Mouse (Mus musculus): Measurements from ENCODE around the gene Srrt. TPM values are rescaled to one million over a fixed set of nuclear protein-coding genes. Genes with fewer than 3 reads are reported as not detected.
"Not testable (repeated sequence)": the region's sequence is repeated elsewhere in the genome, so short reads cannot be mapped to it uniquely, and the experiment has no call there.

The Srrt gene
- polyA plus RNA-seq, 1 experiment from 2014 or later: 97.2 TPM

DNA sequence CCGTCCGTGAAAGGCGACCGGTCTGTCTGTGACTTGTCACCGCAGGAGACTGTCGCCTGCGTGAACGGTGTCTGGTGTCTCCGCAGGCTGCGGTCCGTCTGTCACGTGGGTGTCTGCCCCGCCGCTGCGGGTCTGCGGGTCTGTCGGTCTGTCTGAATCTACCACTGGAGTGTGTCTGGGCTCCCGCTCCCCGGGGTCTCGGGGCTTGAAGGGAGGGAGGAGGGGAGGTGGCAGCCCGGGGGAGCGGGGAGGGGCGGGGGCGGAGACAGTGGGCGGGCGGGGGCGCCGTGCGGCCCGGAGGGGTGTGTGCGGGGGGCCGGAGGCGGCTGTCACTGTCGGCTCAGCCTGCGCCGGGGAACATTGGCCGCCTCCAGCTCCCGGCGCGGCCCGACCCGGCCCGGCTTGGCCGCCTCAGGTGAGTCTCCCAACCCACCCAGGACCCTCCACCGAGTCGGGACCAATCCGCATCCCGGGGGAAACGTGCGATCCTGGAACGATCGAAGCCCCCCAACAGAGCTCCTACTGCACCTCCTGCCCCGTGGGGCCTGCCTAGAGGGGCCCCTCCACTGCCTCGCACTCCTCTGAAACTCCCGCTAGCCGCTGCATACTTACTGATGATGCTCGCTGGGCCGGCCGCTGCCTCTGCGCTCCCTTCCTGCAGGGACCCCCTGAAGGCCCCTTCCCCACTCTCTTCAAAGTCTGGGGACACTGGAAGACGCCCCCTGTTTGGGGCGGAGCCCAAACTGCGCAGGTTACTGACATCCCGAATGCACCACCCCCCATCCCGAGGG is 19.3 kb downstream of the Srrt start:
- Histone ChIP-seq H3K4me3 (ENCODE audit: low read depth, low read length) (peak overlapping the region; percentile 64), H3K4me1 (ENCODE audit: control insufficient read depth, insufficient read depth, low read length) (peaks cover 22% of the 10 kb centered on the region), H3K36me3 (ENCODE audit: control insufficient read depth, insufficient read depth, low read length) (no peaks in the 10 kb centered on the region), H3K27ac (ENCODE audit: low read length) (peak overlapping the region; percentile 83), H3K27me3 (ENCODE audit: control insufficient read depth, insufficient read depth, low read depth, low read length) (0 out of 2 replicates have a peak, but pooled peaks cover 4% of the 10 kb centered on the region), H3K4me2 (ENCODE audit: low read length) (peak overlapping the region; percentile 94), H3K9me3 (replicated peaks; ENCODE audit: control insufficient read depth, low read length, poor library complexity, severe bottlenecking) (no peaks in the 10 kb centered on the region), H3K9ac (ENCODE audit: low read depth, low read length) (peak overlapping the region; percentile 77)
- peak; percentile 19; the same call in 1 of the 2 replicates for ATAC-seq
- under 1% methylated on average over 51 of the region's 65 CpGs for WGBS

DNA sequence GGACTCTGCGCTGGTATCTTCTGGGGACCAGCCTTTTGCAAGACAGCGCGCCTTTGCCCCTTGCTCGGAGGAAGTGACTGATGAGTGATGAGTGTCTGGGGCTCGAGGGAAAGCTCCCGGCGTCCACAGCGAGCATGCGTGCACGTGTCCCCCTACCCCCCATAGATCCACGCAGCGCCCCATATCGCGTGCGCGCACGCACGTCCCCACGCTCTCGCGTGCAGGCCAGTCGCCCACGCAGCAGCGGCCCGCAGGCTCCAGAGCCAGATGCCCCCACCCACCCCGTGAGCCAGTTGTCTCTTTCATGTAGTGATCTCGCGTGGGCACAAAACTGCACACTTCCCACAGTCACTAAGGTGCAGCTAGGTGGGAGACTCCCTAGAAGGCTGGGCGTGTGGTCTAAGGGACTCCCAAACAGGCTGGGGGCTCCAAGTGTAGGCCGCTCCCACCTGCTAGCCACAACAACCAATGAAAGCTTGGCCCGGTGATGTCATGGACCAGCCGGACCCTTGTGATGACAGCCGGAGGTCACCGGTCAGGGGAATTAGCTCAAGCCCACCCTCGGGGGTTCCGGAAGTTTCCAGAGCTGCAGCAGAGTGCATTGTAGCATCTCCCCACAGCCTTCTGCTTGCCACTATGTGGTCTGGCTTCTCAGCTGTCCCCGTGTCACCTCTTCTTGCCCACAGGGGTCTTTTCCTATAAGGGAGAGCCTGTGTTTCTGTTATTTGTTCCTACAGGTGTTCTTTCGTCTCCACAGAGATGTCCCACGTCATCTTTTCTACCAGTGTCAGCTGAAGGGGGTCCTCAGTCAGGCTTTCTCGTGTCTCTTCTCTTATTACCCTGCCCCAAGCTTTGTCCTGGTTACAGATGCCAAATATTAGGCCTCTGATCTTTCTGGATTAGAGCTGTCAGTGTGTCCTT is 20.2 kb downstream of the Srrt start, which contains the start of gene Ache:
Gene Ache (plus strand): TSS at position 488 of the 921 bp plus-strand sequence.
- peak; percentile 78 for ATAC-seq
- peaks cover 16% of the 10 kb centered on the region for H3K4me1 ChIP-seq (ENCODE audit: control insufficient read depth, insufficient read depth, low read length)
- peak within 1 kb of the TSS; percentile 77 for H3K9ac ChIP-seq (ENCODE audit: low read depth, low read length)

GRCm38 (mm10) chr5:137286655-137287031 is 20.8 kb downstream of the Srrt start:
- Histone ChIP-seq H3K9ac (ENCODE audit: low read depth, low read length) (peak overlapping the region; percentile 77), H3K27me3 (ENCODE audit: control insufficient read depth, insufficient read depth, low read depth, low read length) (0 out of 2 replicates have a peak, but pooled peaks cover 4% of the 10 kb centered on the region), H3K27ac (ENCODE audit: low read length) (peak overlapping the region; percentile 83), H3K4me2 (ENCODE audit: low read length) (peak overlapping the region; percentile 94), H3K9me3 (replicated peaks; ENCODE audit: control insufficient read depth, low read length, poor library complexity, severe bottlenecking) (no peaks in the 10 kb centered on the region), H3K4me1 (ENCODE audit: control insufficient read depth, insufficient read depth, low read length) (peaks cover 16% of the 10 kb centered on the region), H3K4me3 (ENCODE audit: low read depth, low read length) (peak overlapping the region; percentile 64), H3K36me3 (ENCODE audit: control insufficient read depth, insufficient read depth, low read length) (no peaks in the 10 kb centered on the region)
- WGBS: 0% methylated on average over 16 of the region's 16 CpGs
- peak; percentile 84 for ATAC-seq

More for the DNA sequence above, 20.2 kb downstream of the Srrt start, which contains the start of gene Ache:
- under 1% methylated on average over 40 of the region's 40 CpGs for WGBS
- Histone ChIP-seq H3K36me3 (ENCODE audit: control insufficient read depth, insufficient read depth, low read length) (no peaks in the 10 kb centered on the region), H3K4me3 (ENCODE audit: low read depth, low read length) (peak within 1 kb of the TSS; percentile 64), H3K4me2 (ENCODE audit: low read length) (peak within 1 kb of the TSS; percentile 94), H3K9me3 (replicated peaks; ENCODE audit: control insufficient read depth, low read length, poor library complexity, severe bottlenecking) (no peaks in the 10 kb centered on the region), H3K27ac (ENCODE audit: low read length) (peak within 1 kb of the TSS; percentile 83), H3K27me3 (ENCODE audit: control insufficient read depth, insufficient read depth, low read depth, low read length) (0 out of 2 replicates have a peak, but pooled peaks cover 4% of the 10 kb centered on the region)

DNA sequence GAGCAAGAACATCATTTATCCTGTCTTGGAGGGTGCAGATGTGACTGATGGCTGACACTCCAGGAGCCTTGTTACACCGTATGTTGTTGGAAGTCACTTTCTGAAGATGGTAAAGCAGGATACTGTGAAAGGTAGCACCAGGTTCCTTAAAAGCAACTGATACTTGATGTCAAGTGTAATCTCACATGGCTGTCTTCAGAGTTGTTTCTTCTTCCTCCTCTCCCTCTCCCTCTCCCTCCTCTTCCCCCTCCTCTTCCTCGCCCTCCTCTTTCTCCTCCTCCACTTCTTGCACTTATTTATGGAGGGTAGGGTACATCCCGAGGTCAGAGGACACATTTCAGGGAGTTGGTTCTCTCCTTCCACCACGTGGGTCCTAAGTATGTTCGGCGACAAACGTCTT is 21.5 kb downstream of the Srrt start:
- no peak for ATAC-seq
- no peaks in the 10 kb centered on the region for H3K9me3 ChIP-seq (replicated peaks; ENCODE audit: control insufficient read depth, low read length, poor library complexity, severe bottlenecking)
- H3K27ac ChIP-seq (ENCODE audit: low read length): peak overlapping the region; percentile 83
- WGBS: 56% methylated on average over 7 of the region's 7 CpGs
- peak overlapping the region; percentile 77 for H3K9ac ChIP-seq (ENCODE audit: low read depth, low read length)
- H3K27me3 ChIP-seq (ENCODE audit: control insufficient read depth, insufficient read depth, low read depth, low read length): 0 out of 2 replicates have a peak, but pooled peaks cover 4% of the 10 kb centered on the region
- peak overlapping the region; percentile 94 for H3K4me2 ChIP-seq (ENCODE audit: low read length)
- H3K36me3 ChIP-seq (ENCODE audit: control insufficient read depth, insufficient read depth, low read length): no peaks in the 10 kb centered on the region
- H3K4me3 ChIP-seq (ENCODE audit: low read depth, low read length): no peak overlapping the region
- peaks cover 16% of the 10 kb centered on the region for H3K4me1 ChIP-seq (ENCODE audit: control insufficient read depth, insufficient read depth, low read length)

DNA sequence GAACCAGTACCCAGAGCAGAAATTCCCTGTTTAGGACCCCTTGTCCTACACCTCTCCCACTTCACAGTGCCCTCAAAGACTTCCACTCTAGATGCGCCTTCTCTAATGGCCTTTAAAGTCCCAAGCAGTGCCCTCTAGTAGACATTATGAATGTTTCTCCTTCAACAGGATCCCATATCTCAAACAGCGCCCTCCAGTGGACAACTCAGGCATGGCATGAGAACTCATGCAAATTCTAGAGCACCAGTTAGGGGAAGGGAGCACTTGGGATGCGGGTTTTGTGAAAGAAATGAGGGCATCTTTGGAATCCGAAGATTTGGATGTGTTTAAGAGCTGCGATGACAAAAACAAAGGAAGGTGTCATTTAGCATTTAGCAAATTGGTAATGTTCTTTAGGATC is 22.4 kb downstream of the Srrt start:
- 66% methylated on average over 5 of the region's 5 CpGs for WGBS
- Histone ChIP-seq H3K4me3 (ENCODE audit: low read depth, low read length) (no peak overlapping the region), H3K36me3 (ENCODE audit: control insufficient read depth, insufficient read depth, low read length) (no peaks in the 10 kb centered on the region), H3K27ac (ENCODE audit: low read length) (no peak overlapping the region), H3K27me3 (ENCODE audit: control insufficient read depth, insufficient read depth, low read depth, low read length) (0 out of 2 replicates have a peak, but pooled peaks cover 2% of the 10 kb centered on the region), H3K4me1 (ENCODE audit: control insufficient read depth, insufficient read depth, low read length) (peaks cover 16% of the 10 kb centered on the region), H3K4me2 (ENCODE audit: low read length) (no peak overlapping the region), H3K9me3 (replicated peaks; ENCODE audit: control insufficient read depth, low read length, poor library complexity, severe bottlenecking) (no peaks in the 10 kb centered on the region), H3K9ac (ENCODE audit: low read depth, low read length) (no peak overlapping the region)
- no peak for ATAC-seq

DNA sequence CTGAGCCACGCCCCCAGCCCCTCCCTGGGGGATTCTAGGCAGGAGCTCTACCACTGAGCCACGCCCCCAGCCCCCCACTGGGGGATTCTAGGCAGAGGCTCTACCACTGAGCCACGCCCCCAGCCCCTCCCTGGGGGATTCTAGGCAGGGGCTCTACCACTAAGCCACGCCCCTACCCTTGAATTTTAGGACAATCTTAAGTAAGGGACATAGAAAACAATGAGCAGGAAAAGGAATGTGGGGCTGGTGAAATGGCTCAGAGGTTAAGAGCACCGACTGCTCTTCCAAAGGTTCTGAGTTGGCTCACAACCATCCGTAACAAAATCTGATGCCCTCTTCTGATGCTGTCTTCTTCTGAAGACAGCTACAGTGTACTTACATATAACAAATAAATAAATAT is 23.1 kb downstream of the Srrt start:
- H3K9me3 ChIP-seq (replicated peaks; ENCODE audit: control insufficient read depth, low read length, poor library complexity, severe bottlenecking); ATAC-seq; H3K9ac ChIP-seq (ENCODE audit: low read depth, low read length); H3K4me2 ChIP-seq (ENCODE audit: low read length); H3K4me3 ChIP-seq (ENCODE audit: low read depth, low read length); H3K36me3 ChIP-seq (ENCODE audit: control insufficient read depth, insufficient read depth, low read length); H3K27me3 ChIP-seq (ENCODE audit: control insufficient read depth, insufficient read depth, low read depth, low read length); H3K27ac ChIP-seq (ENCODE audit: low read length): not testable (repeated sequence)
- WGBS: 81% methylated on average over 4 of the region's 6 CpGs
- peaks cover 16% of the 10 kb centered on the region for H3K4me1 ChIP-seq (ENCODE audit: control insufficient read depth, insufficient read depth, low read length)

- Histone ChIP-seq H3K27ac (ENCODE audit: low read length) (no peak overlapping the region), H3K4me3 (ENCODE audit: low read depth, low read length) (no peak overlapping the region), H3K4me2 (ENCODE audit: low read length) (0 out of 2 replicates have a peak overlapping the region, but pooled peaks have one; percentile 9), H3K4me1 (ENCODE audit: control insufficient read depth, insufficient read depth, low read length) (no peaks in the 10 kb centered on the region), H3K9ac (ENCODE audit: low read depth, low read length) (no peak overlapping the region), H3K36me3 (ENCODE audit: control insufficient read depth, insufficient read depth, low read length) (no peaks in the 10 kb centered on the region), H3K27me3 (ENCODE audit: control insufficient read depth, insufficient read depth, low read depth, low read length) (no peaks in the 10 kb centered on the region), H3K9me3 (replicated peaks; ENCODE audit: control insufficient read depth, low read length, poor library complexity, severe bottlenecking) (peaks cover 3% of the 10 kb centered on the region; the same call in 1 of the 2 replicates)
- no peak for ATAC-seq
- WGBS: 56% methylated on average over 18 of the region's 18 CpGs
Observed at GRCm38 (mm10) chr5:137277360-137278342, 29.8 kb downstream of the Srrt start.
